Comparison of ENCODE assay signal across 8 mouse cellular contexts in the genomic region with DNA sequence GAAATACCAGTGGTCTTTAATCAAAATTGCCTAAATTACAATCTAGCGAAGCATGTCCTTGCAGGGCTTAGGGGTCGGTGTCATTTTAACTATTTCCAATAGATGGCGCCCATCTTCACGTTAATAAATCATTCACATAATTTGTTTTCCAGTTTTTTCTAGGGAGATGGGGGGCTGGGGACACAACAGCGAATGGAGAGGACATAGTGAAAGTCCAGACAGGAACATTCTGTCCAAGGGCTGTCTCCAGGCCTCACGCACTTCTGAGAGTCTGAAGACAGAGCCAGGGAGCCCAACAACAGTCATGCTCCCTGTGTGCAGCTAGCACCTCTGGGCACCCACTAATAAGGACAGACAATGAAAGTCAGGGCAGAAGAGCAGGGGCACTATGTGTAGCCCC. TPM values are rescaled to one million over a fixed set of nuclear protein-coding genes. Genes with fewer than 3 reads are reported as not detected.
DNase-seq lines count a peak whose midpoint lies in the region; ATAC-seq and TF ChIP-seq lines count a peak whose summit lies in the region.

No protein-coding gene starts in this region.

- H3K4me2 ChIP-seq in heart, embryonic 11.5 days: no peak overlapping the region; the same call in 1 of the 2 replicates

- H3K4me1 ChIP-seq in heart, embryonic 11.5 days (ENCODE audit: control insufficient read depth, insufficient read depth, low read length): peaks cover 11% of the 10 kb centered on the region
- peaks cover 12% of the 10 kb centered on the region for H3K4me1 ChIP-seq in E14TG2a.4 (replicated peaks; ENCODE audit: low read depth, low read length)
- peaks cover 11% of the 10 kb centered on the region for H3K4me1 ChIP-seq in small intestine, adult 2 months (ENCODE audit: control insufficient read depth, insufficient read depth, insufficient read length, low read length)

- no peak overlapping the region for H3K4me3 ChIP-seq in heart, embryonic 11.5 days (ENCODE audit: low read depth, low read length)
- no peak overlapping the region for H3K4me3 ChIP-seq in E14TG2a.4 (replicated peaks; ENCODE audit: low read length)
- H3K4me3 ChIP-seq in small intestine, adult 2 months (ENCODE audit: low read depth, low read length): no peak overlapping the region

- peak; percentile 88 for TF ChIP-seq CTCF in E14TG2a.4 (conservative IDR thresholded peaks at IDR 0.05; ENCODE audit: low read length)
- peak; percentile 39; the same call in 1 of the 2 replicates for TF ChIP-seq CTCF in small intestine, adult 2 months (IDR thresholded peaks at IDR 0.05; ENCODE audit: extremely low read depth, insufficient read length, insufficient replicate concordance, low read depth, low read length)

- H3K9ac ChIP-seq in heart, embryonic 11.5 days (ENCODE audit: low read depth, low read length): no peak overlapping the region

- no peak for TF ChIP-seq POLR2A in small intestine, adult 2 months (IDR thresholded peaks at IDR 0.05; ENCODE audit: low read depth, low read length)

- H3K27ac ChIP-seq in heart, embryonic 11.5 days (ENCODE audit: low read depth, low read length): no peak overlapping the region
- H3K27ac ChIP-seq in small intestine, adult 2 months (ENCODE audit: insufficient read depth, low read depth, low read length): no peak overlapping the region

- intact Hi-C loops in heart, postnatal 25 days (cut with DNase I): no loop called here
- intact Hi-C loops in left cerebral cortex, postnatal 14 days (cut with DNase I): loop anchor here (2.0 kb wide), 1 partner anchor 218 kb away; no protein-coding TSS in a partner anchor

- no peaks in the 10 kb centered on the region for H3K36me3 ChIP-seq in heart, embryonic 11.5 days (ENCODE audit: control insufficient read depth, insufficient read depth, low read length)
- H3K36me3 ChIP-seq in E14TG2a.4 (ENCODE audit: insufficient read depth, low read length): no peaks in the 10 kb centered on the region
- no peaks in the 10 kb centered on the region for H3K36me3 ChIP-seq in small intestine, adult 2 months (ENCODE audit: control insufficient read depth, insufficient read depth, low read length)

- DNase-seq in heart, adult 18-20 months: peak; percentile 71 to 79
- DNase-seq in cerebellum, postnatal 36 days: peak; percentile 3 to 31
- DNase-seq in heart, postnatal 25 days (ENCODE audit: low spot score): peak; percentile 34
- peak; percentile 47 to 62 for DNase-seq in left cerebral cortex, postnatal 14 days (ENCODE audit: low spot score in 2 of 2)
- DNase-seq in spleen, postnatal 36 days (ENCODE audit: low spot score in 2 of 2): no peak

- H3K27me3 ChIP-seq in heart, embryonic 11.5 days (ENCODE audit: control insufficient read depth, insufficient read depth, low read length): no peaks in the 10 kb centered on the region
- peaks cover 41% of the 10 kb centered on the region for H3K27me3 ChIP-seq in E14TG2a.4 (ENCODE audit: insufficient read depth, low read length)
- no peaks in the 10 kb centered on the region for H3K27me3 ChIP-seq in small intestine, adult 2 months (ENCODE audit: control insufficient read depth, insufficient read depth, low read length)

- WGBS in heart, embryonic 11.5 days (ENCODE audit: insufficient replicate concordance): 14% methylated on average over 6 of the region's 6 CpGs
- 8% methylated on average over 6 of the region's 6 CpGs for WGBS in small intestine, adult 2 months

- H3K9me3 ChIP-seq in heart, embryonic 11.5 days (replicated peaks; ENCODE audit: control insufficient read depth, low read length): no peaks in the 10 kb centered on the region
- no peaks in the 10 kb centered on the region for H3K9me3 ChIP-seq in E14TG2a.4 (ENCODE audit: low read length)

- no peak for ATAC-seq in heart, embryonic 11.5 days (replicated peaks; ENCODE audit: insufficient number of reproducible peaks, low FRiP score, low TSS enrichment)

RNA-seq across cellular contexts. Expression of gene Gab2, which starts 2.2 kb away (rescaled TPM):
- total RNA-seq in heart, adult 18-20 months (2021): 10 to 100 TPM; 14.1 to 15.3 TPM
- 5.7 and 7.4 TPM in 2 replicates for polyA plus RNA-seq in heart, embryonic 11.5 days (2014; fragmentation: Nextera tagmentation; extraction: Ambion mirVana)
- total RNA-seq in heart, postnatal 25 days (2021): 10 to 100 TPM; 17.4 to 18.2 TPM
- 10 to 100 TPM; 16.6 to 17.3 TPM for total RNA-seq in left cerebral cortex, postnatal 14 days (2021)
- polyA plus RNA-seq in small intestine, adult 2 months (2012; rRNA removed): 4.3 and 12.1 TPM in 2 replicates

Comparison
In these comparisons a context has a peak if more than half of its experiments do, and no peak if none do; other contexts are left out.
1. DNase-seq: peak in heart, adult 18-20 months (2 of 2), cerebellum, postnatal 36 days (2 of 2), heart, postnatal 25 days (single experiment) and left cerebral cortex, postnatal 14 days (2 of 2); none in spleen, postnatal 36 days (0 of 2).